8 mouse cellular contexts compared by ENCODE assay signal in the genomic region with DNA sequence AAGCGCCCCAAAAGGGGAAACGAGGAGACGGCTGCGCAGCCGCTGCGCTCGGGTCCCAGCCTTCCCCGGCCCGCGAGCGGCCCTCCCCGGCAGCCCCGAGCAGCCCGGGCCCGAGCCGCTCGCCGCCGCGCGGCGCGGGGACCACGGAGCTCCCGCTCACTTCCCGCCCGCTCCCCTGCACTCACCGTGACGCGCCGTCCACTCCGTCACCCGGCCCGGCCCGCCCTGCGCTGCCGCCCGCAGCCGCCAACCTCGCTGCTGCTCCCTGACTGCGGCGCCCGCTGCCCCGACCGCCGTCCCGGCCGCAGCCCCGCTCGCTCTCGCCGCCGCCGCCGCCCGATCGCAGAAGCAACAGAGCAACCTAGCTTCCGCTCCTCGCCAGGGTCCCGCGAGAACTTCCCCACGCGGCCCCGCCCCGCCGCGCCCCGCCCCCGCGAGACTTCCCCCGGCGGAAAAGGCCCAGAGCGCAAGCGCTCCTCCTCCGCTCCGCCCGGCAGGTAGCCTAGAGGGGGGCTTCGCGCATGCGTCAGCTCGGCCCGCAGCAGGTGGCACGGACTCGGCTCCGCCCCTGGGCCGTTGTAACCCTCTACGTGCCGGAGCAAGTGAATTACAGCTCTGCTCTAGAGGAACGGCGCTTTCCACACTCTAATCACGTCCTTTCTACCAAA. TPM values are rescaled to one million over a fixed set of nuclear protein-coding genes. Genes with fewer than 3 reads are reported as not detected.
DNase-seq lines count a peak whose midpoint lies in the region; ATAC-seq and TF ChIP-seq lines count a peak whose summit lies in the region.

A gene (minus strand): TSS at position 389 of the 668 bp plus-strand sequence.

- peak within 1 kb of the TSS; percentile 98 for H3K9ac ChIP-seq in heart, embryonic 12.5 days
- H3K9ac ChIP-seq in kidney, postnatal 0 days (ENCODE audit: low read depth, low read length), result peak within 1 kb of the TSS; percentile 99
- H3K9ac ChIP-seq in liver, embryonic 11.5 days (ENCODE audit: low read depth, low read length), result peak within 1 kb of the TSS; percentile 98
- peak within 1 kb of the TSS; percentile 95 for H3K9ac ChIP-seq in stomach, embryonic 14.5 days (replicated peaks; ENCODE audit: low read depth, low read length)

- H3K27me3 ChIP-seq in heart, embryonic 12.5 days (replicated peaks), result no peaks in the 10 kb centered on the region
- H3K27me3 ChIP-seq in kidney, postnatal 0 days (ENCODE audit: insufficient read depth, low read length), result no peaks in the 10 kb centered on the region
- H3K27me3 ChIP-seq in liver, embryonic 11.5 days (replicated peaks; ENCODE audit: control insufficient read depth, insufficient read depth, low read length), result no peaks in the 10 kb centered on the region
- no peaks in the 10 kb centered on the region for H3K27me3 ChIP-seq in stomach, embryonic 14.5 days (ENCODE audit: control insufficient read depth, insufficient read depth, low read length)

- no peak for TF ChIP-seq CTCF in kidney, postnatal 0 days (IDR thresholded peaks at IDR 0.05; ENCODE audit: low read depth)

- no peaks in the 10 kb centered on the region for H3K9me3 ChIP-seq in heart, embryonic 12.5 days (replicated peaks)
- no peaks in the 10 kb centered on the region for H3K9me3 ChIP-seq in kidney, postnatal 0 days (replicated peaks; ENCODE audit: low read length)
- no peaks in the 10 kb centered on the region for H3K9me3 ChIP-seq in liver, embryonic 11.5 days (ENCODE audit: control insufficient read depth, low read length)
- H3K9me3 ChIP-seq in stomach, embryonic 14.5 days (ENCODE audit: control insufficient read depth, low read depth, low read length), result no peaks in the 10 kb centered on the region

- peak; percentile 98 for DNase-seq in CD4-positive helper T cell, adult 2 months (ENCODE audit: low read depth, low spot score)
- peak; percentile 94 for DNase-seq in brain, embryonic 18.5 days (ENCODE audit: low read depth, low spot score)
- peak; percentile 98 for DNase-seq in kidney, postnatal 0 days (ENCODE audit: low spot score)
- peak; percentile 98 for DNase-seq in liver, embryonic 11.5 days (ENCODE audit: low spot score)
- DNase-seq in naive thymus-derived CD4-positive, alpha-beta T cell, adult 2 months (ENCODE audit: low read depth), result peak; percentile 99

- H3K4me1 ChIP-seq in heart, embryonic 12.5 days (replicated peaks), result peaks cover 32% of the 10 kb centered on the region
- peaks cover 13% of the 10 kb centered on the region; the same call in 1 of the 2 replicates for H3K4me1 ChIP-seq in kidney, postnatal 0 days (replicated peaks; ENCODE audit: insufficient read depth, low read length)
- H3K4me1 ChIP-seq in liver, embryonic 11.5 days (replicated peaks; ENCODE audit: control insufficient read depth, insufficient read depth, low read length), result peaks cover 53% of the 10 kb centered on the region
- H3K4me1 ChIP-seq in stomach, embryonic 14.5 days (ENCODE audit: control insufficient read depth, insufficient read depth, low read length), result peaks cover 14% of the 10 kb centered on the region

- H3K27ac ChIP-seq in heart, embryonic 12.5 days (ENCODE audit: poor library complexity, severe bottlenecking), result peak within 1 kb of the TSS; percentile 94
- peak within 1 kb of the TSS; percentile 96 for H3K27ac ChIP-seq in kidney, postnatal 0 days
- H3K27ac ChIP-seq in liver, embryonic 11.5 days (ENCODE audit: low read depth, low read length), result peak within 1 kb of the TSS; percentile 97
- H3K27ac ChIP-seq in stomach, embryonic 14.5 days (ENCODE audit: low read length), result peak within 1 kb of the TSS; percentile 88

- peak; percentile 91 for ATAC-seq in erythroid progenitor cell, adult 5-6 weeks (replicated peaks; ENCODE audit: low FRiP score, poor library complexity, severe bottlenecking)
- peak; percentile 97 for ATAC-seq in heart, embryonic 12.5 days (ENCODE audit: insufficient number of reproducible peaks, low FRiP score)
- ATAC-seq in kidney, postnatal 0 days (replicated peaks; ENCODE audit: low FRiP score, low read depth), result peak; percentile 93
- peak; percentile 95 for ATAC-seq in liver, embryonic 11.5 days (replicated peaks; ENCODE audit: low FRiP score)
- peak; percentile 98 for ATAC-seq in stomach, embryonic 14.5 days (ENCODE audit: insufficient number of reproducible peaks, insufficient read depth, low FRiP score, low read depth)

- under 1% methylated on average over 90 of the region's 91 CpGs for WGBS in heart, embryonic 12.5 days
- WGBS in kidney, postnatal 0 days, result under 1% methylated on average over 60 of the region's 91 CpGs
- WGBS in liver, embryonic 11.5 days, result under 1% methylated on average over 83 of the region's 91 CpGs
- under 1% methylated on average over 57 of the region's 91 CpGs for WGBS in stomach, embryonic 14.5 days

- H3K4me2 ChIP-seq in heart, embryonic 12.5 days, result peak within 1 kb of the TSS; percentile 97
- peak within 1 kb of the TSS; percentile 78 for H3K4me2 ChIP-seq in kidney, postnatal 0 days (ENCODE audit: low read length)
- peak within 1 kb of the TSS; percentile 96 for H3K4me2 ChIP-seq in liver, embryonic 11.5 days
- peak within 1 kb of the TSS; percentile 92 for H3K4me2 ChIP-seq in stomach, embryonic 14.5 days (replicated peaks; ENCODE audit: low read depth, low read length)

- H3K36me3 ChIP-seq in heart, embryonic 12.5 days, result no peaks in the 10 kb centered on the region
- H3K36me3 ChIP-seq in kidney, postnatal 0 days (ENCODE audit: insufficient read depth, low read length), result no peaks in the 10 kb centered on the region
- no peaks in the 10 kb centered on the region for H3K36me3 ChIP-seq in liver, embryonic 11.5 days (ENCODE audit: control insufficient read depth, insufficient read depth, low read length)
- H3K36me3 ChIP-seq in stomach, embryonic 14.5 days (ENCODE audit: control insufficient read depth, insufficient read depth, low read length), result no peaks in the 10 kb centered on the region

- peak within 1 kb of the TSS; percentile 95 for H3K4me3 ChIP-seq in heart, embryonic 12.5 days
- H3K4me3 ChIP-seq in kidney, postnatal 0 days (replicated peaks; ENCODE audit: low read depth, low read length), result peak within 1 kb of the TSS; percentile 99
- peak within 1 kb of the TSS; percentile 100 for H3K4me3 ChIP-seq in liver, embryonic 11.5 days (ENCODE audit: low read depth, low read length)
- H3K4me3 ChIP-seq in stomach, embryonic 14.5 days (ENCODE audit: low read depth, low read length), result peak within 1 kb of the TSS; percentile 99

RNA-seq across cellular contexts. Expression of the gene that starts here (rescaled TPM):
- 36.8 and 49.5 TPM in 2 replicates for total RNA-seq in erythroid progenitor cell, adult 5-6 weeks (2015; ENCODE audit: low replicate concordance)
- 10.1 and 29.1 TPM in 2 replicates for total RNA-seq in erythroid progenitor cell, adult 5-6 weeks (2017; ENCODE audit: low replicate concordance)
- 95.9 and 113 TPM in 2 replicates for polyA plus RNA-seq in heart, embryonic 12.5 days (2016; fragmentation: Nextera tagmentation; extraction: Ambion mirVana)
- polyA plus RNA-seq in kidney, postnatal 0 days (2015; fragmentation: Nextera tagmentation; extraction: Ambion mirVana), result 69.9 and 72.8 TPM in 2 replicates
- 47.2 and 52.8 TPM in 2 replicates for polyA plus RNA-seq in liver, embryonic 11.5 days (2014; fragmentation: Nextera tagmentation; extraction: Ambion mirVana)
- polyA plus RNA-seq in stomach, embryonic 14.5 days (2014; fragmentation: Nextera tagmentation; extraction: Ambion mirVana), result 39.6 and 55.0 TPM in 2 replicates

Comparison
In these comparisons a context has a peak if more than half of its experiments do, and no peak if none do; other contexts are left out.
1. Peak in every context shown above with its lines: DNase-seq, ATAC-seq, H3K4me3 ChIP-seq and H3K27ac ChIP-seq.